25 mouse cellular contexts compared by ENCODE assay signal in genomic region chr7:104178422-104179054, GRCm38 (mm10). TPM values are rescaled to one million over a fixed set of nuclear protein-coding genes. Genes with fewer than 3 reads are reported as not detected.
"Had no signal": no experiment of that assay in that cellular context is flagged by ENCODE, and none has a peak within 500 bp of the region (broad histone marks: within the 10 kb centered on the region; RNA-seq: fewer than 3 reads in every experiment).

No protein-coding gene starts in this region.

- H3K4me1 ChIP-seq: liver, embryonic 15.5 days; lung, embryonic 15.5 days; megakaryocyte, embryonic 14.5 days; midbrain, embryonic 13.5 days; neural tube, embryonic 12.5 days; stomach, embryonic 15.5 days had no signal

- ATAC-seq: liver, postnatal 0 days; lung, postnatal 0 days; midbrain, embryonic 13.5 days had no signal

- DNase-seq: liver, postnatal 0 days; lung, adult 2 months; lung, postnatal 14 days; lung, postnatal 36 days; right cerebral cortex, postnatal 14 days; thymus, adult 2 months; thymus, postnatal 25 days; thymus, postnatal 4 days had no signal

- H3K9ac ChIP-seq: liver, embryonic 15.5 days; liver, postnatal 0 days; lung, embryonic 15.5 days; midbrain, embryonic 13.5 days; neural tube, embryonic 12.5 days; stomach, embryonic 15.5 days had no signal

- H3K4me3 ChIP-seq: liver, embryonic 15.5 days; lung, embryonic 15.5 days; megakaryocyte, embryonic 14.5 days; midbrain, embryonic 13.5 days; neural tube, embryonic 12.5 days; stomach, embryonic 15.5 days had no signal

- H3K9me3 ChIP-seq: liver, embryonic 15.5 days; lung, embryonic 15.5 days; megakaryocyte, embryonic 14.5 days; midbrain, embryonic 13.5 days; neural tube, embryonic 12.5 days; stomach, embryonic 15.5 days had no signal

- H3K27ac ChIP-seq: liver, embryonic 15.5 days; lung, embryonic 15.5 days; macrophage; midbrain, embryonic 13.5 days; neural tube, embryonic 12.5 days; stomach, embryonic 15.5 days; stomach, postnatal 0 days had no signal

- H3K36me3 ChIP-seq: liver, embryonic 15.5 days; lung, embryonic 15.5 days; midbrain, embryonic 13.5 days; neural tube, embryonic 12.5 days; stomach, embryonic 15.5 days had no signal

- H3K4me2 ChIP-seq: liver, embryonic 15.5 days; lung, embryonic 15.5 days; midbrain, embryonic 11.5 days; midbrain, embryonic 13.5 days; neural tube, embryonic 12.5 days; stomach, embryonic 15.5 days had no signal

- H3K27me3 ChIP-seq: liver, embryonic 15.5 days; lung, embryonic 15.5 days; megakaryocyte, embryonic 14.5 days; midbrain, embryonic 13.5 days; neural tube, embryonic 12.5 days; stomach, embryonic 15.5 days had no signal

RNA-seq across cellular contexts. Expression of gene Olfr648, which starts 4.7 kb away (rescaled TPM):
- total RNA-seq: megakaryocyte progenitor cell, adult 5-6 weeks; monocyte, adult 5-6 weeks; neutrophil, adult 5-6 weeks had no signal
- polyA plus RNA-seq: liver, postnatal 0 days; lung, postnatal 0 days; macrophage; spleen, adult 2 months; thymus, adult 2 months had no signal

RNA-seq across cellular contexts. Expression of gene Olfm5, which starts 13.9 kb away (rescaled TPM):
- total RNA-seq: monocyte, adult 5-6 weeks; neutrophil, adult 5-6 weeks had no signal
- polyA plus RNA-seq: liver, embryonic 15.5 days; liver, postnatal 0 days; lung, adult 2 months; lung, embryonic 15.5 days; lung, postnatal 0 days; macrophage; midbrain, embryonic 11.5 days; midbrain, embryonic 13.5 days; neural tube, embryonic 12.5 days; neural tube, embryonic 14.5 days; spleen, adult 2 months; stomach, embryonic 15.5 days; stomach, postnatal 0 days; testis, adult 2 months; urinary bladder, adult 2 months had no signal

RNA-seq across cellular contexts. Expression of gene Olfr649, which starts 17.2 kb away (rescaled TPM):
- total RNA-seq: megakaryocyte progenitor cell, adult 5-6 weeks; monocyte, adult 5-6 weeks; neutrophil, adult 5-6 weeks had no signal
- polyA plus RNA-seq: liver, embryonic 15.5 days; liver, postnatal 0 days; lung, adult 2 months; lung, embryonic 15.5 days; lung, postnatal 0 days; macrophage; midbrain, embryonic 11.5 days; midbrain, embryonic 13.5 days; neural tube, embryonic 12.5 days; neural tube, embryonic 14.5 days; spleen, adult 2 months; stomach, embryonic 15.5 days; stomach, postnatal 0 days; testis, adult 2 months; thymus, adult 2 months; urinary bladder, adult 2 months had no signal

RNA-seq across cellular contexts. Expression of gene Ubqlnl, which starts 28.2 kb away (rescaled TPM):
- total RNA-seq: megakaryocyte progenitor cell, adult 5-6 weeks; monocyte, adult 5-6 weeks; neutrophil, adult 5-6 weeks had no signal
- polyA plus RNA-seq: liver, embryonic 15.5 days; liver, postnatal 0 days; lung, adult 2 months; lung, embryonic 15.5 days; lung, postnatal 0 days; macrophage; midbrain, embryonic 11.5 days; midbrain, embryonic 13.5 days; neural tube, embryonic 12.5 days; neural tube, embryonic 14.5 days; spleen, adult 2 months; stomach, embryonic 15.5 days; stomach, postnatal 0 days; urinary bladder, adult 2 months had no signal

RNA-seq across cellular contexts. Expression of gene Ubqln3, which starts 35.5 kb away (rescaled TPM):
- total RNA-seq: megakaryocyte progenitor cell, adult 5-6 weeks; monocyte, adult 5-6 weeks; neutrophil, adult 5-6 weeks had no signal
- polyA plus RNA-seq: liver, embryonic 15.5 days; liver, postnatal 0 days; lung, adult 2 months; lung, embryonic 15.5 days; lung, postnatal 0 days; macrophage; midbrain, embryonic 11.5 days; midbrain, embryonic 13.5 days; neural tube, embryonic 12.5 days; neural tube, embryonic 14.5 days; spleen, adult 2 months; stomach, embryonic 15.5 days; stomach, postnatal 0 days; urinary bladder, adult 2 months had no signal
